Mouse (Mus musculus): ENCODE data around the gene Blvrb.

DNA sequence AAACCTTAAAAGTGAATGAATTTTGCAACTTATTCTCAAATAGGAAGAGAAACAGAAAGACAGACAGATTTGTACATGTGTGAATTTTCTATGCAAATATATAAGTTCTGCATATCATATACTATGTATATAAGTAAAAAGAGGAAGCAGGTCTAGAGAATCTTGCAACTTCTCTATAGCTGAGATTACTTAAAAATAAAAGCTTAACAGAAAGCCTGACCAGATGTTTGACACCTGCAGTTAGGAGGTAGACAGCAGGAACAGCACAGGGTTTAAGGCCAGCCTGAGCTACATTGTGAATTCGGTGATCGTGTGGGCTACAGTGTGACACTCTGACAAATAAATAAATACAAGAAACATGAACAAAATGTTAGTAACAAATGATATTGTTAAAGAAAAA lies 3.6 kb downstream of the Blvrb start:
- no peak for TF ChIP-seq CTCF (IDR thresholded peaks at IDR 0.05; ENCODE audit: control insufficient read depth, insufficient read depth, insufficient read length)
- TF ChIP-seq MYOD1 (IDR thresholded peaks at IDR 0.05; ENCODE audit: control insufficient read depth, insufficient read length, low read depth), result no peak
- no peak for TF ChIP-seq USF1 (IDR thresholded peaks at IDR 0.05; ENCODE audit: low read depth)

Measured in C2C12 (cell line).